Mouse (Mus musculus) c-Kit-positive CD71-negative TER-119-negative erythroid progenitor cells, embryonic 14.5 days (primary cell): Measurements from ENCODE around the gene Sipa1.
"Not testable (repeated sequence)": the region's sequence is repeated elsewhere in the genome, so short reads cannot be mapped to it uniquely, and the experiment has no call there.

Source experiments
- DNase-seq: peaks from one replicate; pipeline ENCODE4 v3.0.0-alpha.2; 2013; ENCODE audit warnings: low read depth

Gene Sipa1

DNA sequence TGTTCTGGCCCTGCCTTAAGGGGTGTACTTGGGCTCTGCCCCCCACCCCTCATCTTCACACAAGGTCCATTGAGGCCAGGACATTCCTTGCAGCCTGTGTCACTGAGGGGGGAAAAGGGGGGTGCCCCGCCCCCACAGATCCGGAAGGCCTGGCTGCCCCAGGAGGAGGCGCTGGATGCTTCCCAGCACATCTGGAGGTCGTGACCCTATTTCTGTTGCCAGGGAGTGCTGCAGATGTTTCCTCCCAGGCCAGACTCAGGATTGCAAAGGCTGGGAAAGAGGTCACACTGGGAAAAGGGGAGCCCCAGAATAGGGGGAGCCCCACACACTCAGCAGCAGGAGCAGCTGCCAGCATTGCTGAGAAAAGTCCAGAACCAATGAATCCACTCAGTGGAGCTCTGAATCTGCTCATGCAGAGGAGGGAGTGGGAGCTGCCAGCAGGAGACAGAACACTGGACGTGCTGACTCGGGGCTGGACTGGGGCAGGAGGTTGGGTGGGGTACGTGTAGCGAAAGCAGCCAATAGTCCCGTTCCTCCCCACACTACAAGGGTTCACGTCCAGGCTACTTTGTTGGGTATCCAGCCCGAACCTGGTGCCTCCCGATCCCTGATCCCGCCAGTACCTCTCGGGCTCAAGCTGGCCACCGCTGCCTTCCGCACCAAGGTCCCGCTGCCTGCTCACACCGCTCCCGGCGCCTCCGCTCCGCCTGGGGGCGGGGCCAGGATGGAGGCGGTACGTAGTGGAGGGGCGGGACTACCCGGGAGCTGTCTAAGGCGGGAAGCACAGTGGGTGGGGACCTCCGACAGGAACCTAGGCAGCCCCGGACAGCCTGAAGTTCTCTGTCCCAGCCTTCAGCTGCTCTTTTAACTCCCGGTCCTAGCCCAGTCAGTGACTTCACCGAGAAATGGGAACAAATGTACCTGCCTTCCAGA is at the start of gene Sipa1:
Gene Sipa1 (minus strand): TSS at position 727 of the 933 bp plus-strand sequence.
- peak; percentile 90 for DNase-seq

DNA sequence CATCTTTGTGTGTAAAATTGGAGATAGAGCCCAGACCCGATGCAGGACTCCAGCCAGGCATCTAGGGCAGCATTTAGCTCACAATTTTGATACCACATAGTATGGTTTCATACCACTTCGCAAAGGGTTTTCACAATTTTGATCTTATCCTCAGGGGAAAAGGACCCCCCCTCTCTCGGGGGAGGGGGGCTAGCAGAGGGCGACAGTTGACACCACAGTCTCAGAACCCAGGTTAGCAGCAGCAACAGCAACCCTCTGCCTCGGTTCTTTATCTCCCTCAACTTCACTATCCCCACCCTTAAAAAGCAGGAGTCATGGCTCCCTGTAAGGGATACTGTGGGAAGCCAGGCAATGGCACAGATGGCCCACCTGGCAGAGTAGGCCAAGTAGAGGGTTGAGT is 49.7 kb upstream of the Sipa1 start:
- DNase-seq = no peak

GRCm38 (mm10) chr19:5711907-5712460 is 48.5 kb upstream of the Sipa1 start:
- no peak for DNase-seq

DNA sequence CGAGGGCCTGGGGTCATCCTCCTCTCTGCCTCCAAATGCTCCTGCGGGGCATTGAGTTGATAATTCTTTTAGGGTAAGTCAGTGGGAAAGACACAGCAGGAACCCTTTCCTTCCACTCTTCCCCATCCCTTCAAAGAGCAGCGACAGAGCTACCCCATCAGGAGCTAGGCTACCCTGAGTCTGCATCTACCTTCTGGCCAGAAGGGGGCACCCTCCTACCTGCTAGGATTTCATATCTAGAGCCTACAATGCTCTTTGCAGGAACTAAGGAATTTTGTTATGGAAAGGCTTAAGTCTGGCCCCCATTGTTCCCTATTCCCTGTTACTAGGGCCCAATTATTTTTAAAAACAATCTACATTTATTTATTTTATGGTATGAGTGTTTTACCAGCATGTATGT is 47.7 kb upstream of the Sipa1 start:
- no peak for DNase-seq

- DNase-seq = no peak
Observed at GRCm38 (mm10) chr19:5710581-5710980, 47.1 kb upstream of the Sipa1 start.

DNA sequence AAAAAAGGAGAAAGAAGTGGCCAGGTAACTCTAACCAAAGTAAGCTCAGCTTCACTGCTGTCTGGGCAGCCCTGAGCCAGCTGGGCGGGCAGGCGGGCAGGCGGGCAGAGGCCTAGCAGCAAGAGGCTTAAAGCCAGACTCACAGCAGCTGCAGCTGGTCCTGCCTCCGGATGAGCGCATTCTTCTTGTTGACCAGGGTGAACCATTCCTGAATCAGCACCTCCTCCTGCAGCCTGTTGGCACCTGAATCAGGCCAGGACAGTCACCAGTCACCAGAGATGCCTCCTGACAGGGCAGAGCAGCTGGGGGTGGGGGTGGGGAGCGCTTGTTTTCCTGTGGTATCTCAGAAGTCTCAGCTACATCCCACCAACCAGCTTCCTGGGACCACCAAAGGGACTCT is 46.6 kb upstream of the Sipa1 start:
- no peak for DNase-seq

- no peak for DNase-seq
Observed at GRCm38 (mm10) chr19:5704801-5705571, 41.5 kb upstream of the Sipa1 start.

- DNase-seq = no peak
Observed at GRCm38 (mm10) chr19:5704163-5704800, 40.8 kb upstream of the Sipa1 start, which contains the start of gene Kcnk7. Gene Kcnk7 (plus strand): TSS chr19:5704367.

- DNase-seq = no peak
Observed at GRCm38 (mm10) chr19:5695849-5696462, 32.4 kb upstream of the Sipa1 start.

- no peak for DNase-seq
Observed at GRCm38 (mm10) chr19:5693801-5694200, 30.3 kb upstream of the Sipa1 start.

GRCm38 (mm10) chr19:5692913-5693396 is 29.4 kb upstream of the Sipa1 start:
- DNase-seq = no peak

DNA sequence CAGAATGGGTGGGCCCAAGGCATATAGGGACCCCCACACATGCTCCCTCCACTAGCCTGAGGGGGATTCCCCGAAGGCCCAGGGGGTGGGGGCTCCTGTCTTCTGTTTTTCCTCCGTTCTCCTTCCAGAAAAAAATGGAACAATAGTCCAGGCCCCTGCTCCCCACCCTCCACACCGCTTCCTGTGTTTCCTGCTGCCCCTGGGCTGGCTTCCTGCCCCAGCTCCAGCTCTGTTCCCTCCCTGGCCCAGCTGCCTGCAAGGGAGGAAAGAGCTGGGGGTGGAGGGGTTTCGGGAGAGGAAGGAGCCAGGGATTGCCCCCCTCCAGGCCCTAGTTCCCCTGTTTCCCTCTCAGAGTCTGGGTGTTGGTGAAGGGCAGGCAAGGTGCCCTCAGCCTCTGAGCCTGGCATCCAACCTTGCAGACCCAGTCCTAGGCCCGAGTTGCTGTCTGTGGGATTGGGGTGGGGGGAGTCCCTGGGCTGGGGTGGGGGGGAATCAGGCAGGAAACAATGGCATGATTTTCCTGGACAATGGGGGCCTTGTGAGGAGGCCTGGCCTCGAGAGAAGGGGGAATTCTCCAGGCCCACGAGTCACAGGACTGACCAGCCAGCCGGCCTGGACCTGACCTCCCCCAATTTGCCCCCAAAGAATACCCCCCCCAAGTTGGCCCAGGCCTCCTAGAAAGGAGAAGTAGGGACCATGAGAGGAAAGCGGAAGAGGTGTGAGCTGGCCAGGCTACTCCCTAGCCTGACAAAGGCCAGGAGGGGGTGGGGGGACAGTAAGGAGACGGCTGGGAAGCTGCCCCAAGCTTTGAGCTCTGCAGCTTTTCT is 28.8 kb upstream of the Sipa1 start:
- DNase-seq = no peak

- DNase-seq = no peak
Observed at GRCm38 (mm10) chr19:5691601-5692000, 28.1 kb upstream of the Sipa1 start.

DNA sequence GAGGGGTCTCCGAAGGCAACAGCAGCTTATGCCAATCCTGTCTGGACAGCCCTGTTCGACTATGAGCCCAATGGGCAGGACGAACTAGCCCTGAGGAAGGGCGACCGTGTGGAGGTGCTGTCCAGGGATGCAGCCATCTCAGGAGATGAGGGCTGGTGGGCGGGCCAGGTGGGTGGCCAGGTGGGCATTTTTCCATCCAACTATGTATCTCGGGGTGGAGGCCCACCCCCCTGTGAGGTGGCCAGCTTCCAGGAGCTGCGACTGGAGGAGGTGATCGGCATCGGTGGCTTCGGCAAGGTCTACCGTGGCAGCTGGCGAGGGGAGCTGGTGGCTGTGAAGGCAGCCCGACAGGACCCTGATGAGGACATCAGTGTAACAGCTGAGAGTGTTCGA is 26.8 kb upstream of the Sipa1 start:
- no peak for DNase-seq

DNA sequence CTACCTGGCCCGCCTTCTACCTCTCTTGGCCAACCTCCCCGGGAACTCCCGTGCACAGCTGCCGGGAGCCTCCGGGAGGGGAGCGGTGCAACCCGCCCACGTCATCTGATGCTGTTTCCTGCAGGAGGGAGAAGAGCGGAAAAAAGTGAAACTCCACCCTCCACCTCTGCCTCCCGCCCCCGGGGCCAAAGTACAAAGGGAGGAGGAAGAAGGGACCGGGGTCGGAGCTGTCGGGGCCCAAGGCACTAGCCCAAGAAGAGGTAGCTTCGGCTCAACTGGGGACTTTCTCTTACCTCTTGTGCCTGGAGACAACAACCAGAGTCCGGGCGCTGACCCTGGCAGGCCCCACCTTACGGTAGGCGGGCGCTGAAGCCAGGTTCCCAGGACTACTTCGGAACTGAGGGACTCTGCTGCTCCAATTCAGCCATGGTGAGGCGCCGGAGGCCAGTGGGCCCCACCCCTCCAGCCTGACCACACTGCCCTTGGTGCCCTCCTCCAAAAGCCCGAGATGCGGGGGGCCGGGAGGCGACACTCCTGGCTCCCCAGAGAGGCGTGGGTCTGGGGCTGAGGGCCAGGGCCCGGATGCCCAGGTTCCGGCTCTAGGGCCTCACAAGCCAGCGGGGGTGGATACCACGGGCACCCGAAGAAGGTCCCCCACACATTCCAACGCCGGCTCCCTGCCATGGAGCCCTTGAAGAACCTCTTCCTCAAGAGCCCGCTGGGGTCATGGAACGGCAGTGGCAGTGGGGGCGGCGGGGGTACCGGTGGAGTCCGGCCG is 26.2 kb upstream of the Sipa1 start:
- DNase-seq = peak; percentile 83

- no peak for DNase-seq
Observed at GRCm38 (mm10) chr19:5689088-5689428, 25.6 kb upstream of the Sipa1 start.

DNA sequence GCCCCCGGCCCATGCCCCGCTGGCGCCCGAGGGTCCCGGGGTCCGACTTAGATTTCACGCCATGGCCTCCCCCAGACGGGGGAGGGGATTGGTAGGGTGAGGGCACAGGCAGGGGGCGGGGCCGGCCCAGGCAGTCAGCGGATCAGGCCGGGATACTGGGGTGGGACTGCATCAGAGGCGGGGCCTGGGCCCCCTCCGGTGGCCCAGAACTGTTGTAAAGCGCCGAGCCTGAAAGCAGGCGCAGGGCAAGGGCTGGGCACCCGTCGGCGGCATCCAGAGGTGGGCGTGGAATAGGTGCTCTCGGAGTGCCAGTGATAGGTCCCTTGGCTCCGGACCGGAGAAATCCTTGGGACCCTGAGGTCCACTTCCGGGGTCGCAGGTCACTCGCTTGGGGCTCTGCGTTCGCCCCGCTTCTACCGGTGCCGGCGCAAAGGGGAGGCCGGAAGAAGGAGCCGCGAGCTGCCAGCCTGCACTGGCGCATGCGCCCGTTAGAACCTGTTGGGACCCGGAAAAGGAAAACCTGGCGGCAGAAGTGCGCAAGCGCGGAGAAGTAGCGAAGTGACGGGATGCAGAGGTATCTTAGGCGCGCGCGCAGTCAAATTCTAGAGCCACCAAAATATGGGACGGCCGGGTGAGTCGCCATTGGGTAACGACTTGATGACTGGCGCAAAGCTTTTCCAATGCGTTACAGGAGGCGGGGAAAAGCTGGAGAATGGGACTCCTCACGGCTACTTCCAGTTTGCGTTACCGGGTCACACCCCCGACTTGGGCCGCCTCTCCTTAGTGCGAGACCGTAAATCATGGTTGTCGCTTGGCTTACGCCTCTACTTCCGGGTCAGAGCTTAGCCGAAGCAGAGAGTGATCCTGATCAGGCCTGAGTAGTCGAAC is 24.9 kb upstream of the Sipa1 start, which contains the start of the genes Map3k11 and Pcnx3:
Gene Map3k11 (plus strand): TSS at position 543 of the 888 bp plus-strand sequence.
Gene Pcnx3 (minus strand): TSS at position 709 of the 888 bp plus-strand sequence.
- peak; percentile 97 for DNase-seq

- DNase-seq = no peak
Observed at GRCm38 (mm10) chr19:5687738-5688137, 24.2 kb upstream of the Sipa1 start.

DNA sequence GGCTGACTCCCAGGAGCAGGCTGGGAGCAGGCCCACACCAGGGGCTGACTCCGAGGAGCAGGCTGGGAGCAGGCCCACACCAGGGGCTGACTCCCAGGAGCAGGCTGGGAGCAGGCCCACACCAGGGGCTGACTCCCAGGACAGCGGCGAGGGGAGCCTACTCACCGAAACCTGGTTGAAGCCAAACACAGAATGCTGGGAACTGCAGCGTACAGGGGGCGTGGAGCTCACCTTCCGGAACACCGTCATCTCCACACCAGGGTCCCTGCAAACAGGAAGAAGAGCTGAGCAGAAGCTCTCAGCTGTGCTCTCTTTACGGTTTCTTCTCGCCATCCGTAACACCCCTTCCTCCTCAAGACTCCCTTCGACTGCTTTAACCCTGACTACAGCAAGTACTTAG is 23.4 kb upstream of the Sipa1 start:
- not testable (repeated sequence) for DNase-seq
